ENCODE assay signal across 16 mouse cellular contexts in the genomic region with DNA sequence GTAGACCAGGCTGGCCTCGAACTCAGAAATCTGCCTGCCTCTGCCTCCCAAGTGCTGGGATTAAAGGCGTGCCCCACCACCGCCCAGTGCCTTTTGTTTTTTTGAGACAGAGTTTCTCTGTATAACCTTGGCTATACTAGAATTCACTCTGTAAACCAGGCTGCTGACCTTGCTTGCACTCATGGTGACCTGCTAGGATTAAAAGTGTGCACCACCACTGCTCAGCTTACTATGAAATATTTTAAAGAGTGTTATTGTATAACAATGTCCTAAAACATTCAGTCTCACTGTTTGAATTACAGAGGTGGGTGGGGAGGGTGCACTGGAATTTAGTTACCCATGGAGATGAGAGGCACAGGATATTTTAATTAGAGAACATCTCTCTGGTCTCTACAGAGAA.
"Had no signal": no experiment of that assay in that cellular context is flagged by ENCODE, and none has a peak within 500 bp of the region (broad histone marks: within the 10 kb centered on the region; RNA-seq: fewer than 3 reads in every experiment).

No protein-coding gene starts in this region.

- H3K27ac ChIP-seq: liver, embryonic 14.5 days; midbrain, embryonic 12.5 days; neural tube, embryonic 13.5 days; neural tube, embryonic 15.5 days; stomach, embryonic 15.5 days; stomach, postnatal 0 days had no signal

- H3K27me3 ChIP-seq: midbrain, embryonic 12.5 days; neural tube, embryonic 13.5 days; neural tube, embryonic 15.5 days; stomach, embryonic 15.5 days had no signal

- H3K36me3 ChIP-seq: stomach, embryonic 15.5 days had no signal

- H3K4me1 ChIP-seq: midbrain, embryonic 12.5 days; neural tube, embryonic 13.5 days; neural tube, embryonic 15.5 days; stomach, embryonic 15.5 days had no signal

- DNase-seq: lung, adult 18-20 months; lung, embryonic 14.5 days; lung, postnatal 10 days; lung, postnatal 4 days; midbrain, embryonic 14.5 days; retina, postnatal 1 day; right cerebral cortex, adult 18-20 months; thymus, postnatal 14 days; thymus, postnatal 36 days had no signal

- H3K9ac ChIP-seq: liver, embryonic 14.5 days; lung, embryonic 14.5 days; midbrain, embryonic 12.5 days; neural tube, embryonic 13.5 days; neural tube, embryonic 15.5 days; stomach, embryonic 15.5 days had no signal

- H3K4me3 ChIP-seq: midbrain, embryonic 12.5 days; myocyte; neural tube, embryonic 13.5 days; neural tube, embryonic 15.5 days; stomach, embryonic 15.5 days had no signal

- H3K9me3 ChIP-seq: midbrain, embryonic 12.5 days; neural tube, embryonic 13.5 days; neural tube, embryonic 15.5 days; stomach, embryonic 15.5 days had no signal
